Mouse (Mus musculus) kidney, adult 2 months (tissue): ENCODE results near the gene Etl4. TPM values are rescaled to one million over a fixed set of nuclear protein-coding genes. Genes with fewer than 3 reads are reported as not detected.

ENCODE experiments used
- DNase-seq: peaks from one replicate; pipeline ENCODE4 v3.0.0; 2021
- H3K27ac ChIP-seq: fragments of 200-500 bp; 2 replicates; pipeline ENCODE4 v1.5.1; 2012; ENCODE audit warnings: low read depth, low read length, control low read depth, inconsistent platforms; ENCODE audit not compliant: insufficient read depth
- H3K27me3 ChIP-seq: fragments of 200-500 bp; replicated peaks from 2 replicates; pipeline ENCODE4 v1.6.1; 2012; ENCODE audit warnings: mild to moderate bottlenecking, moderate library complexity, low read length, inconsistent platforms; ENCODE audit not compliant: control insufficient read depth, insufficient read depth
- H3K36me3 ChIP-seq: fragments of 200-500 bp; 2 replicates; pipeline ENCODE4 v1.6.1; 2012; ENCODE audit warnings: mild to moderate bottlenecking, moderate library complexity, low read length, inconsistent platforms; ENCODE audit not compliant: control insufficient read depth, insufficient read depth
- H3K4me1 ChIP-seq: fragments of 200-500 bp; 2 replicates; pipeline ENCODE4 v1.6.1; 2011; ENCODE audit warnings: low read length; ENCODE audit not compliant: control insufficient read depth, insufficient read depth
- H3K4me3 ChIP-seq: fragments of 200-500 bp; 2 replicates; pipeline ENCODE4 v1.5.1; 2011; ENCODE audit warnings: mild to moderate bottlenecking, low read depth, low read length, control low read depth; ENCODE audit not compliant: insufficient read depth
- CTCF ChIP-seq: fragments of 200-500 bp; conservative IDR thresholded peaks from 2 replicates; pipeline ENCODE4 v1.5.1; 2011; ENCODE audit warnings: low read depth, mild to moderate bottlenecking, control low read depth, low read length, moderate library complexity, mixed read lengths; ENCODE audit not compliant: insufficient read depth, insufficient read length
- POLR2A ChIP-seq: fragments of 200-500 bp; IDR thresholded peaks from one replicate; pipeline ENCODE4 v1.6.1; 2011; ENCODE audit warnings: low read depth, low read length, control low read depth
- WGBS: fragments of 180-500 bp; shearing (Covaris S2); methylation state at CpG from one replicate; pipeline ENCODE4 v1.1.7; 2018; 5-methylcytosine and 5-hydroxymethylcytosine counted together
- polyA plus RNA-seq: library from polyadenylated mRNA; depleted of rRNA; stranded (reverse); fragments of >200 nt; gene quantifications from 2 replicates; pipeline ENCODE4 v1.2.3, GENCODE M21; 2012; rRNA removed

Gene Etl4
- 19.1 and 21.4 TPM in 2 replicates for polyA plus RNA-seq

DNA sequence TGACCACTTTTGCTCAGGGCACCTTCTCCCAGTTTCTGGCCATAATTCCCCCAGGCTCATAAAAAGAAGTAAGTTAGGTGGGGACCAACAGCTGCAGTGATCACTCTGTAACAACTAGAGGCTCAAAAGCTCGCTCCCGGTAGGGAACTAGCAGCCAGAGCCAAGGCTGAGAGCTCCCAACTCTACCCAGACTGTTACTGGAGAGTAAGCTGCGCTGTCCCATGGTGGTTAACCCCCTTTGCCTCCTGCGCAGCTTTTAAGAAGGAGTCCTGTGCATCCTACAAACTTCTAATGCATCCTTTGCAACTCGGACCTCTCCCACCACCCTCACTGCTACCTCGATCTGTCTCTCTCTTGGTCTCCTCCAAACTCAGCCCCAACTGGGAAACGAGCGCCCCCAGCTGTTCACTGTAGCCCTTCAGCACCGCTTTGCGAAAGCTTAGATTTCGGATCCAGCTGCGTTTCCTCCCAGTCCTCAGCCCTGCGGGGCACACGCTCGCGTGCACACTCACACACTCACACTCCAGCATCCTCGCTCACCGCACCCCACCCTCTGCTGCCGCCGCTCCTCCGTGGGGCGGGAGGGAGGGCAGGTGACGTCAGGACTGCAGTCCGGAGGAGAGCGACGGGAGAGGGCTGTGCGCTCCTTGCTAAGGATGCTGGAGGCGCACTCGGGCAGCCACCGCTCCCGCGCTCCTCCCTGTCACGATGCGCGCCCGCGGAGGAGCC, at the start of gene Etl4:
Gene Etl4, plus strand, starts transcription at position 610 of the 729 bp plus-strand sequence.
- WGBS, result under 1% methylated on average over 37 of the region's 37 CpGs
- Histone ChIP-seq H3K4me3 (no peak within 1 kb of the TSS), H3K36me3 (no peaks in the 10 kb centered on the region), H3K27ac (no peak within 1 kb of the TSS), H3K27me3 (0 out of 2 replicates have a peak, but pooled peaks cover 2% of the 10 kb centered on the region), H3K4me1 (no peaks in the 10 kb centered on the region)
- DNase-seq, result no peak
- TF ChIP-seq CTCF (no peak), POLR2A (no peak)

DNA sequence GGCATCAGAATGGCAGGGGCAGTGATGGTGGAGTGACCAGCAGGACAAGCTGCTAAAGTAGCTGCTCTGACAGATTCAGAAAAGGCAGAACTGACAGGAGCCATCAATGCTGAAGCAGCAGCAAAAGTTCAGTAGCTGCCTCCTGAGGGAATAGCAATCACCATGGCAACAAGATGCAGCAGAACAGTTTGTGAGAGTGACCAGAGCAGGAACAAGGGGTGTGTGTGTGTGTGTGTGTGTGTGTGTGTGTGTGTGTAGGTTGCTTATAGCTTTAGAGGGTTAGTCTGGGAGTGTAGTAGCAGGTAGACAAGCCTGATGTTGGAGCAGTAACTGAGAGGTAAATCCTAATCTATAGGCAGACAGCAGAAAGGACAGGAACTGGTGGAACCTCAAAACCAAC, 40.4 kb upstream of the Etl4 start:
- H3K4me1 ChIP-seq, result no peaks in the 10 kb centered on the region

DNA sequence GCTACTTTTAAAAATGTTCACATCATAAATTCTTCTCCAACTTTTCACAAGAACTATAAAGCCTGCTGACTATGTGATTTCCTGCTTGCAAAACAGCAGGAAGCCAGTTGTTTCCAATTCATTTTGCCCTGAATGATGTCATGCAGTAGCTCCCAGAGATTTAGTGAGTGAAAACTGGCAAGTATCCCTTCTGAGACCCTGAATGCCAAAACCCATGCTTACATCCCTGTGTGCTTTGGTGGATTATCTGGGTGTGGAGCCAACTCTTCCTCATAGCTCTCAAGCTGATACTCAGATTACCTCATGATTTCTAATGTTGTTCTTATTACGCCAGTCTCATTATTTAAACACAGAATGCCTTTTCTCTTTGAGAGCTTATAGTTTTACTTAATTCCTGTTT, 37.7 kb upstream of the Etl4 start:
- Histone ChIP-seq H3K4me3 (no peak overlapping the region), H3K27me3 (no peaks in the 10 kb centered on the region), H3K36me3 (no peaks in the 10 kb centered on the region), H3K27ac (no peak overlapping the region), H3K4me1 (no peaks in the 10 kb centered on the region)
- DNase-seq, result no peak
- WGBS, result 84% methylated on average over 1 of the region's 1 CpGs
- TF ChIP-seq POLR2A (no peak), CTCF (no peak)

More for the DNA sequence above, 40.4 kb upstream of the Etl4 start:
- TF ChIP-seq CTCF (no peak), POLR2A (no peak)
- Histone ChIP-seq H3K4me3 (no peak overlapping the region), H3K27me3 (no peaks in the 10 kb centered on the region), H3K27ac (no peak overlapping the region), H3K36me3 (no peaks in the 10 kb centered on the region)
- no peak for DNase-seq

DNA sequence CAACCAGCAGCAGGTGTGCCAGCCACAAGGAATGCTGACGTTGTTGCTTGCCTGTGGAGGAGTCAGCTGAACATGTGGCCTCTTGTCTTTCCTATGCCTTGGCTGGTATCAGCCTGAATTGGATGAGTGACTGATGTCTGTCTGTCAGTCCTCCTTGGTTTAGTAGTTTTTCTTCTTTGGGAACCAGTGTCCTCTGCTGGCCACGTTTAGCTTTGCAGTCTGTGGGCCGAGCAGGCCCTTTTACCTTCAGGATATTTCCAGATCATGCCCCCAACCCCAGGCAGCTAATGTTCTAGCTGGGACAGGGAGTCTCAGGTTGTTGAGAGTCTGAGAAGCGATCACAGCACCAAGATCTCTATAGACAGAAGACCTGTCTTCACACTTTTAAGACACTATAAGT, 18.7 kb upstream of the Etl4 start:
- no peaks in the 10 kb centered on the region for H3K4me1 ChIP-seq
- WGBS, result 45% methylated on average over 4 of the region's 4 CpGs
- no peak for TF ChIP-seq POLR2A
- peak; percentile 30; the same call in 1 of the 2 replicates for TF ChIP-seq CTCF
- no peak overlapping the region for H3K27ac ChIP-seq
- H3K27me3 ChIP-seq, result no peaks in the 10 kb centered on the region
- DNase-seq, result no peak
- H3K4me3 ChIP-seq, result no peak overlapping the region
- no peaks in the 10 kb centered on the region for H3K36me3 ChIP-seq

DNA sequence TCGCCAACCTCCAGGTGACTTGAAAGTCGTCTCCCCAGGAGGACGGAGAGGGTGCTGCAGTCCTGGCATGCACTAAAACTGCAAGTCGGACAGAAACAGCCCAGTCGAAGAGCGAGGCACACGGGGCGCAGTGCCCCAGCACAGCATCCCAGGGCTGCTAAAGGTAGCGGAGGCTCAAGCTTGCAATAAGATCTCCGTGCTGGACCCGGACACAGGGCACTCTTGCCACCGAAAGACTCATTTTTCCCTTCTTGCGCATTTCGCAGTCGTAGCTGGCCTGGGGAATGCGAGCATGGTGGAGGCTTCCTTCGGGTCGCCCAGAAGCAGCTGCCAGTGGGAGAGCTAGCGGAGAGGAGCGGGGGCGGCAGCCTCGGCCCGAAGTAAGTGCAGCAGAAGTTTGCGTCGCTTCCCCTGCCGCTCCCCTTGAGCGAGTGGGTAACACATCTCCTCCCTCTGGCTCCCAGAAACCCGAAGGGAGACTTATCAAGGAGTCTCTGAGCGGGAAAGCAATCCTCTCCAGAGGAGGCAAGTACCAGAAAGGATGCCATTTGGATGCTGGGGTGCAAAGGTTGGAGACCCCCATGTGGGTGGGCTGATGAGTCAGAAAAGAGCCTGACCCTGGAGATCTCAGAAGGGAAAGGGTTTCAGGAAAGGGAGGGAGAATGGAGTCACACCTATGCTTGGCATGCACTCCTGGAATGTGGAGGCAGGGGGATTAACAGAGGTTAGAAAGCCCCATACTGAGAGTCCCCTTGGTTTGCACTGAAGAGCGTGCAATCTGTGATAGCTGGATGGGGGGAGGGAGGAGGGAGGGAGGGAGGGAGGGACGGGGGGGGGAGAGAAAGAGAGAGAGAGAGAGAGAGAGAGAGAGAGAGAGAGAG, 560 bp downstream of the Etl4 start:
- no peak for DNase-seq

DNA sequence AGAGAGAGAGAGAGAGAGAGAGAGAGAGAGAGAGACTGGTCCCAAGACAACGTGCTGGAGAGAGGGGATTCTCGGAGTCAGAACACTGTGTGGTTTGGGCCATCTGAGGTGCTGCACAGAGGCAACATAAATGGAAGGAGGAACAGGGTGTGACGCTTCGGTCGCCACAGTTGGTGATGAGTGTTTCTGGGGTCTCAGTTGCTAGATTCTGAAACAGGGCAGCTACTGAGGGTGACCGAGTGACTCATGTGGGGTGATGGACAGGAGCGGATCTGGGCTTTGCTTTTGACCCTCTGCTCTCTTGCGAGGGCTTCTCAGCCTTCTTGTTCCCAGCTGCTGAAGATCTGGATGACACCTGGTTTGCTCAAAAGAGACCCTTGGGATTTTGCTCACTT, 1.2 kb downstream of the Etl4 start:
- Histone ChIP-seq H3K4me1 (no peaks in the 10 kb centered on the region), H3K27ac (no peak overlapping the region), H3K4me3 (no peak overlapping the region), H3K27me3 (0 out of 2 replicates have a peak, but pooled peaks cover 2% of the 10 kb centered on the region), H3K36me3 (no peaks in the 10 kb centered on the region)
- no peak for TF ChIP-seq POLR2A
- TF ChIP-seq CTCF, result no peak
- DNase-seq, result no peak
- 10% methylated on average over 8 of the region's 8 CpGs for WGBS

More for the DNA sequence above, 560 bp downstream of the Etl4 start:
- under 1% methylated on average over 30 of the region's 31 CpGs for WGBS
- H3K36me3 ChIP-seq, result no peaks in the 10 kb centered on the region
- H3K27me3 ChIP-seq, result 0 out of 2 replicates have a peak, but pooled peaks cover 2% of the 10 kb centered on the region
- H3K4me3 ChIP-seq, result no peak overlapping the region
- H3K4me1 ChIP-seq, result no peaks in the 10 kb centered on the region
- no peak for TF ChIP-seq POLR2A
- TF ChIP-seq CTCF, result no peak
- no peak overlapping the region for H3K27ac ChIP-seq

DNA sequence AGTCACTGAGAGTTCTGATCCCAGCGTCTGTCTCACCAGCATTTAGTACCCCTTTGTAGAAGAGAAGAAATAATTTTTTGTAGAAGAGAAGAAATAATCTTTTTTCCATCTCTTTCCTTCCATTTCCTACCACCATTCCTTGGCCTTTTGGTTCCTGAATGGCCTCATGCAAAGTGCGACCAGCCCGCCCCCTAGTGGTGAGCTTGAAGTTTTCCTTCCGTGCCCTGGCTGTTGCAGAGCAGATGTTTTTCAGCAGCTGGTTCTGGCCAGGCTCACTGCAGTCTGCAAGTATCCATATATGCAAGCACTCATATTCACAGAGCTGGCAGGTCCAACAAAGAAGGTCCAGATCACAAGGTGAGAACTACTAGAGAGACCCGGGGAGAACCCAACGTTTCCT, 9.6 kb downstream of the Etl4 start:
- no peaks in the 10 kb centered on the region for H3K4me1 ChIP-seq
- H3K36me3 ChIP-seq, result no peaks in the 10 kb centered on the region
- TF ChIP-seq CTCF (peak; percentile 82), POLR2A (no peak)
- no peak overlapping the region for H3K4me3 ChIP-seq
- DNase-seq, result peak; percentile 55
- no peak overlapping the region for H3K27ac ChIP-seq
- 29% methylated on average over 6 of the region's 6 CpGs for WGBS
- H3K27me3 ChIP-seq, result peaks cover 1% of the 10 kb centered on the region; the same call in 1 of the 2 replicates
